Mouse (Mus musculus): ENCODE data around the gene Gpatch3. TPM values are rescaled to one million over a fixed set of nuclear protein-coding genes. Genes with fewer than 3 reads are reported as not detected.

Gene Gpatch3
- total and polyA plus RNA-seq, 3 experiments = 1.9 to 5.0 (median 3.4) TPM

DNA sequence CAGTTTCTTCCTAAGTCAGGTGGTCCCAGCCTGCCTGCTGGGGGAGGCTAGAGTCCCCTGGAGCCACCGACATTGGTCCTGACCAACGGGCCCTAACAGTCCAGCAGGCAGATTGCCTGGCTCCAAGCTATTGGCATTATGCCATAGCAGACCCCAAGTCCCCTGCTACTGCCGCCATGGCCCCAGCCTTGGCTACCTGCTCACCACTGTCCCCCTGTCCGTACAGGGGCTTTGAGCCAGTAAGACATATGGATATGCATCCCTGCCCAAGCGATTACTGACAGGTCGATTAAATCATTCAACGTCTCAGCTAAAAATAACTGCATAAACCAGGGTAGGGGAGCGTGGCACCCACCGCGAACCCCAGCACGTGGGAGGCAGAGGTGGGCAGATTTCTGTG is 43.4 kb downstream of the Gpatch3 start:
- H3K27ac ChIP-seq = no peak overlapping the region
- TF ChIP-seq CTCF (IDR thresholded peaks at IDR 0.05) = no peak
- TF ChIP-seq POLR2A (IDR thresholded peaks at IDR 0.05; ENCODE audit: insufficient read depth, low read depth, low read length) = no peak
- TF ChIP-seq EP300 (IDR thresholded peaks at IDR 0.05; ENCODE audit: insufficient read depth, low read depth, low read length) = no peak
- H3K9ac ChIP-seq (ENCODE audit: low read depth, low read length) = no peak overlapping the region
- intact Hi-C loops (cut with DNase I) = no loop called here
- H3K4me3 ChIP-seq = no peak overlapping the region
- WGBS = 84% methylated on average over 11 of the region's 11 CpGs
- H3K27me3 ChIP-seq (ENCODE audit: control insufficient read depth, insufficient read depth, low read length) = no peaks in the 10 kb centered on the region
- no peak for DNase-seq
- no peaks in the 10 kb centered on the region; the same call in 1 of the 2 replicates for H3K79me2 ChIP-seq (replicated peaks; ENCODE audit: control insufficient read depth, insufficient read depth, low read length)
- H3K36me3 ChIP-seq (ENCODE audit: control insufficient read depth, insufficient read depth, low read length) = peaks cover 2% of the 10 kb centered on the region
- peaks cover 30% of the 10 kb centered on the region for H3K4me1 ChIP-seq (ENCODE audit: control insufficient read depth, insufficient read depth, low read length)

DNA sequence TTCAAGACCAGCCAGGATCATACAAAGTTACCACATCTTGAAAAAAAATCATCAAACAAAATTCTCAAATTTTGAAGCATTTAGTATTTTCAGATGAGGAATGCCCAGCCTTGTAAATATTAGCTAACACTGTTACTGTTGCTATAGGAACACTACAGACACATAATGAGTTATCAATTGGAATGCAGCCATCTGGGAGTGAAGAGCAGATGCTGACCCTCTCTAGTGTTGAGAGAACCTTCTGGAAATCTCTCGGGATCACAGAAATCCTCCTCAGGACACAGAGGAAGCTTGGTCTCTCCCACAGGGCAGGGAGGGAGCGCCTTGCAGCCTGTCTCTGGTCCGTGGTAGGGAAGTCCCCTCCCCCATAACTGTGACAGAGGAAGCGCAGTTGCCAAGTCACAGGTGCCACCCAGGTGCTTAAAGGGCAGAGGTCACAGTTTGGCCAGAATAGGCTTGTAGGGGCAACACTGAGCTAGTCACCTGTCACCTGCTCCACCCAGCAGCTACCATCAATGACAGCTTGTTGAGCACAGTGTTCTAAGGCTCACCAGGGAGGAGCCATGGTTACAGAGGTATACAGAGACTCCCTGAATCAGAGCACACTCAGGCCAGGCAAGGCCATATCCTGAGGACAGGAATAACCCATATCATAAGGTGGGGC is 45.1 kb downstream of the Gpatch3 start:
- Histone ChIP-seq H3K27me3 (ENCODE audit: control insufficient read depth, insufficient read depth, low read length) (no peaks in the 10 kb centered on the region), H3K27ac (no peak overlapping the region; the same call in 1 of the 2 replicates), H3K36me3 (ENCODE audit: control insufficient read depth, insufficient read depth, low read length) (peaks cover 6% of the 10 kb centered on the region), H3K4me3 (no peak overlapping the region), H3K4me1 (ENCODE audit: control insufficient read depth, insufficient read depth, low read length) (peaks cover 29% of the 10 kb centered on the region), H3K79me2 (replicated peaks; ENCODE audit: control insufficient read depth, insufficient read depth, low read length) (peaks cover 1% of the 10 kb centered on the region), H3K9ac (ENCODE audit: low read depth, low read length) (no peak overlapping the region)
- TF ChIP-seq POLR2A (IDR thresholded peaks at IDR 0.05; ENCODE audit: insufficient read depth, low read depth, low read length) = no peak
- TF ChIP-seq CTCF (IDR thresholded peaks at IDR 0.05) = no peak
- TF ChIP-seq EP300 (IDR thresholded peaks at IDR 0.05; ENCODE audit: insufficient read depth, low read depth, low read length) = no peak
- DNase-seq = no peak
- 39% methylated on average over 4 of the region's 4 CpGs for WGBS
- intact Hi-C loops (cut with DNase I) = no loop called here

DNA sequence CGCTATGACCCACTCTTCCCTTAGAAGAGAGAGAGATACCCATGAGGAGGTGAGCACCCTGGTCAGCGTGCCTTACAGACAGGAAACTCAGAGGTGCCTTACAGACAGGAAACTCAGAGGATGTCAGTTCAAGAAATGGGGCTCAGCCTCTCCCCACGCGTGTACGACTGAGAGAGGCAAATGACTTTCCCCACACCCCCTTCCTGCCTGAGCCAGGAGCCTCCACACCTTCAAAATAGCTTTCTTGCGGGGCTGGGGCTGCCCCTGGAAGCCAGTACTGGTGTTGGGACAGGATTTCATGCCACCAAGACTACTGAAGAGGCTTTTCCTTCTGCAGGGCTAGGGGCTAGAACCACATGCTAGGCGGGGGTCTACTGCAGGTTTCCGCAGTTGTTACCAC is 46.1 kb downstream of the Gpatch3 start:
- Histone ChIP-seq H3K79me2 (replicated peaks; ENCODE audit: control insufficient read depth, insufficient read depth, low read length) (peaks cover 1% of the 10 kb centered on the region), H3K36me3 (ENCODE audit: control insufficient read depth, insufficient read depth, low read length) (peaks cover 6% of the 10 kb centered on the region), H3K4me1 (ENCODE audit: control insufficient read depth, insufficient read depth, low read length) (peaks cover 31% of the 10 kb centered on the region), H3K27ac (no peak overlapping the region; the same call in 1 of the 2 replicates), H3K9ac (ENCODE audit: low read depth, low read length) (no peak overlapping the region), H3K4me3 (no peak overlapping the region), H3K27me3 (ENCODE audit: control insufficient read depth, insufficient read depth, low read length) (no peaks in the 10 kb centered on the region)
- TF ChIP-seq EP300 (IDR thresholded peaks at IDR 0.05; ENCODE audit: insufficient read depth, low read depth, low read length) (no peak), CTCF (IDR thresholded peaks at IDR 0.05) (no peak), POLR2A (IDR thresholded peaks at IDR 0.05; ENCODE audit: insufficient read depth, low read depth, low read length) (no peak)
- DNase-seq = no peak
- intact Hi-C loops (cut with DNase I) = no loop called here
- 74% methylated on average over 8 of the region's 8 CpGs for WGBS

DNA sequence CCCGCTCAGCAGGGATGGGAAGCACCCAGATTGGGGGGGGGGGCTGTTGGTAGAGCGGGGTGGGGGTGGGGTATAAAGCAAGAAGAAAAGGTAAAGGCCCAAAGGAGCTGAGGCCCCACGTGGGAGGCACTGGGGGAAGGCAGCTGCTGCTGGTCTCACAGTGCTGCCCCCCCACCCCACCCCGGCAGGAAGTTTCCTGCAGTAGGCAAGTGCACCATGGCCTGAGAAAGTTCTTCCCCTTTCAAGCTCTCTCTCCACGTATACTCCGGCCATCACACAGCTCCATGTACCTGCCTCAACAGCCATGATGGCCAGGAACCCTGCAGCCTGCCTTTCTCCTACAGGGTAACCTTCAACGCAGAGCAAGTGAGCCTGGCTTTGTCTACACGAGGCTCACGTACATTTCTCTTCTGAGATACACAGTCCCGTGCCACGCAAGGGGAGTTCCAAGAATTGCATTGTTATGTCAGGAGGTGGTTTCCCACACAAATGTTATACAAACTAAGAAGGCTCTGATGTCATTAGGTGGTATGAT is 47.7 kb downstream of the Gpatch3 start:
- no peaks in the 10 kb centered on the region for H3K27me3 ChIP-seq (ENCODE audit: control insufficient read depth, insufficient read depth, low read length)
- peaks cover 10% of the 10 kb centered on the region for H3K36me3 ChIP-seq (ENCODE audit: control insufficient read depth, insufficient read depth, low read length)
- peaks cover 4% of the 10 kb centered on the region for H3K79me2 ChIP-seq (replicated peaks; ENCODE audit: control insufficient read depth, insufficient read depth, low read length)
- 59% methylated on average over 11 of the region's 11 CpGs for WGBS
- intact Hi-C loops (cut with DNase I) = no loop called here
- H3K4me3 ChIP-seq = no peak overlapping the region
- TF ChIP-seq POLR2A (IDR thresholded peaks at IDR 0.05; ENCODE audit: insufficient read depth, low read depth, low read length) (no peak), CTCF (IDR thresholded peaks at IDR 0.05) (no peak), EP300 (IDR thresholded peaks at IDR 0.05; ENCODE audit: insufficient read depth, low read depth, low read length) (no peak)
- H3K4me1 ChIP-seq (ENCODE audit: control insufficient read depth, insufficient read depth, low read length) = peaks cover 30% of the 10 kb centered on the region
- DNase-seq = no peak
- H3K27ac ChIP-seq = no peak overlapping the region; the same call in 1 of the 2 replicates
- H3K9ac ChIP-seq (ENCODE audit: low read depth, low read length) = no peak overlapping the region

DNA sequence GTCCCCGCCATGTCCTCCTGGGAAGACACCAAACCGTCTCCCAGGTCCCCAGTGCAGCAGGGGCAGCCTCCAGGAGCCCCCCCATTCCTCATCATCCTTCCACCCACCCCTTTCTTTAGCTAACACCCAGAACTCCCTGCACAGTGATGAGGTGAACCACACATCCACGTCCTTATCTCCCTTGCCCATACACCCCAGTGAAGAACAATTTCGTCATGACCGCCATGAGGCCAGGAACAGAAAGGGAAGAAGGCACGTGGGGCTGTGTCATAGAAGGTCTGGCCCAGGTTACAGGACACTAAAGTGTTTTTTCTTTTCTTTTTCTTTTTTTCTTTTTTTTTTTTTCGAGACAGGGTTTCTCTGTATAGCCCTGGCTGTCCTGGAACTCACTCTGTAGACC is 50.3 kb downstream of the Gpatch3 start:
- Histone ChIP-seq H3K27me3 (ENCODE audit: control insufficient read depth, insufficient read depth, low read length) (no peaks in the 10 kb centered on the region), H3K9ac (ENCODE audit: low read depth, low read length) (no peak overlapping the region), H3K79me2 (replicated peaks; ENCODE audit: control insufficient read depth, insufficient read depth, low read length) (peaks cover 6% of the 10 kb centered on the region), H3K4me3 (no peak overlapping the region), H3K36me3 (ENCODE audit: control insufficient read depth, insufficient read depth, low read length) (peaks cover 10% of the 10 kb centered on the region), H3K27ac (peak overlapping the region; percentile 96), H3K4me1 (ENCODE audit: control insufficient read depth, insufficient read depth, low read length) (peaks cover 30% of the 10 kb centered on the region)
- intact Hi-C loops (cut with DNase I) = no loop called here
- no peak for DNase-seq
- no peak for TF ChIP-seq EP300 (IDR thresholded peaks at IDR 0.05; ENCODE audit: insufficient read depth, low read depth, low read length)
- TF ChIP-seq POLR2A (IDR thresholded peaks at IDR 0.05; ENCODE audit: insufficient read depth, low read depth, low read length) = no peak
- TF ChIP-seq CTCF (IDR thresholded peaks at IDR 0.05) = no peak
- 67% methylated on average over 7 of the region's 7 CpGs for WGBS

DNA sequence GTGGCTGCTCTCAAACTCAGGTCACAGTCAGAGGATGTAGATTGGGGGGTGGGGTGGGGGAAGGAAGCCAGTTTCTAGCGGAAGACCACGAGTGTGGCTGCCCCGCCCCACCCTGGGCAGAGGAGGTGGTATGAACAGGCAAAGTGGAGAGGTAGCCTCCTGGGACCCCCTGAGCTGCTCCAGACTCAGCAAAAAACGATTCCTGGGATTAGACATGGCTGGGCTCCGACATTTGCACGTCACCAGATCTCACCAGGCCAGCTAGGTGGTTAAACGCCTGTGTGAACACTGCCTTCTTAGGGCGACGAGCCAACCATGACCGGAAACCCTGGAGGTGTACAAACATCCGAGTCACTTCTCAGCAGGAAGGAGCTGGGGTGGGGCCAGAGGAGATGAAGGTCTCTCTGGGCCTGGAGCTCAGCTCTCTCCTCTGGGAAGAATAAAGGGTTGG is 51.1 kb downstream of the Gpatch3 start:
- intact Hi-C loops (cut with DNase I) = no loop called here
- Histone ChIP-seq H3K9ac (ENCODE audit: low read depth, low read length) (peak overlapping the region; percentile 34; the same call in 1 of the 2 replicates), H3K4me3 (no peak overlapping the region), H3K79me2 (replicated peaks; ENCODE audit: control insufficient read depth, insufficient read depth, low read length) (peaks cover 7% of the 10 kb centered on the region), H3K4me1 (ENCODE audit: control insufficient read depth, insufficient read depth, low read length) (peaks cover 25% of the 10 kb centered on the region), H3K27me3 (ENCODE audit: control insufficient read depth, insufficient read depth, low read length) (no peaks in the 10 kb centered on the region), H3K27ac (peak overlapping the region; percentile 96), H3K36me3 (ENCODE audit: control insufficient read depth, insufficient read depth, low read length) (peaks cover 10% of the 10 kb centered on the region)
- TF ChIP-seq CTCF (IDR thresholded peaks at IDR 0.05) (no peak), EP300 (IDR thresholded peaks at IDR 0.05; ENCODE audit: insufficient read depth, low read depth, low read length) (peak; percentile 64), POLR2A (IDR thresholded peaks at IDR 0.05; ENCODE audit: insufficient read depth, low read depth, low read length) (no peak)
- DNase-seq = peak; percentile 78 to 87
- 50% methylated on average over 11 of the region's 11 CpGs for WGBS

Data from heart, adult 2 months (tissue).